22 mouse cellular contexts compared by ENCODE assay signal in the genomic region with DNA sequence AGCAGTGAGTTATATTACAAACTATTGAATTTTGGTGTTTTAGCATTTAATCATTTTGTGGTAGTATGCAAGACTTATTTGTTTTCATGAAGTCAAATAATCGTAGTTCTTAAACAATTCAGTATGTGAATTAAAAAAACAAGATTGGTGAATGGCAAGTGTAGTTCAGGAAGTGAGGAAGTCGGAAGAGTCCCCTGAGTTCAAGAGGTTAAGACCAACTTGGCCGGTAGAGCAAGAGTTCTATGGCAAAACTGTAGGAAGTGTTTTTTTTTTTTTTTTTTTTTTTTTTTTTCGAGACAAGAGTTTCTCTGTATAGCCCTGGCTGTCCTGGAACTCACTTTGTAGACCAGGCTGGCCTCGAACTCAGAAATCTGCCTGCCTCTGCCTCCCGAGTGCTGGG. TPM values are rescaled to one million over a fixed set of nuclear protein-coding genes. Genes with fewer than 3 reads are reported as not detected.
DNase-seq lines count a peak whose midpoint lies in the region; ATAC-seq and TF ChIP-seq lines count a peak whose summit lies in the region.
"Had no signal": no experiment of that assay in that cellular context is flagged by ENCODE, and none has a peak within 500 bp of the region (broad histone marks: within the 10 kb centered on the region; RNA-seq: fewer than 3 reads in every experiment).

No protein-coding gene starts in this region.

- intact Hi-C loops in gastrocnemius, adult 2 months (cut with DNase I), result no loop called here

- TF ChIP-seq RAD21 in CH12.LX (IDR thresholded peaks at IDR 0.05; ENCODE audit: low read depth, low read length), result no peak

- TF ChIP-seq EP300 in liver, postnatal 0 days (IDR thresholded peaks at IDR 0.05; ENCODE audit: low read depth), result no peak
- no peak for TF ChIP-seq EP300 in CH12.LX (IDR thresholded peaks at IDR 0.05; ENCODE audit: low read length)

- dilution Hi-C loops in CH12.LX (cut with MboI; ENCODE audit: extremely low pct_ligation_motif_present, extremely low pct_unique_long_range_greater_than_20kb, low sequenced_read_pairs), result no loop called here

- H3K4me3 ChIP-seq in gastrocnemius, adult 2 months, result no peak overlapping the region
- H3K4me3 ChIP-seq in liver, embryonic 13.5 days (replicated peaks), result no peak overlapping the region
- no peak overlapping the region for H3K4me3 ChIP-seq in liver, postnatal 0 days (ENCODE audit: low read depth, low read length)
- H3K4me3 ChIP-seq in midbrain, embryonic 11.5 days (ENCODE audit: low read depth, low read length), result no peak overlapping the region
- no peak overlapping the region for H3K4me3 ChIP-seq in midbrain, embryonic 15.5 days
- no peak overlapping the region for H3K4me3 ChIP-seq in CH12.LX (replicated peaks in 1 of 3; ENCODE audit: low read depth in 2 of 3, low read length in 2 of 3, poor library complexity in 1 of 3)

- TF ChIP-seq CTCF in gastrocnemius, adult 2 months (IDR thresholded peaks at IDR 0.05), result no peak
- no peak for TF ChIP-seq CTCF in liver, postnatal 0 days (IDR thresholded peaks at IDR 0.05; ENCODE audit: low read depth)
- no peak for TF ChIP-seq CTCF in CH12.LX (conservative IDR thresholded peaks at IDR 0.05 in 1 of 2, IDR thresholded peaks at IDR 0.05 in 1 of 2; ENCODE audit: low read depth in 2 of 2, low read length in 2 of 2)

- peaks cover 70% of the 10 kb centered on the region for H3K4me1 ChIP-seq in liver, embryonic 13.5 days (replicated peaks)
- H3K4me1 ChIP-seq in liver, postnatal 0 days (ENCODE audit: insufficient read depth), result peaks cover 29% of the 10 kb centered on the region
- peaks cover 9% of the 10 kb centered on the region; the same call in 1 of the 2 replicates for H3K4me1 ChIP-seq in midbrain, embryonic 11.5 days (ENCODE audit: control insufficient read depth, insufficient read depth, low read length)
- peaks cover 17% of the 10 kb centered on the region for H3K4me1 ChIP-seq in midbrain, embryonic 15.5 days
- peaks cover 0 to 21% of the 10 kb centered on the region in 2 experiments; a peak in 2 of 4 replicates for H3K4me1 ChIP-seq in CH12.LX (ENCODE audit: control insufficient read depth in 1 of 2, insufficient read depth in 2 of 2)

- no peak for TF ChIP-seq POLR2A in CH12.LX (IDR thresholded peaks at IDR 0.05; ENCODE audit: low read depth, low read length)

- in situ Hi-C loops in CH12.LX (cut with MboI; ENCODE audit: low pct_ligation_motif_present, low pct_unique_long_range_greater_than_20kb, low sequenced_read_pairs), result loop anchor here (25.0 kb wide), 1 partner anchor 470 kb away; no protein-coding TSS in a partner anchor

- H3K36me3 ChIP-seq in liver, embryonic 13.5 days, result peaks cover 43% of the 10 kb centered on the region
- peaks cover 23% of the 10 kb centered on the region for H3K36me3 ChIP-seq in liver, postnatal 0 days (replicated peaks; ENCODE audit: insufficient read depth, low read length)
- H3K36me3 ChIP-seq in midbrain, embryonic 11.5 days (ENCODE audit: control insufficient read depth, insufficient read depth, low read length), result peaks cover 2% of the 10 kb centered on the region; the same call in 1 of the 2 replicates
- H3K36me3 ChIP-seq in midbrain, embryonic 15.5 days (replicated peaks), result no peaks in the 10 kb centered on the region
- H3K36me3 ChIP-seq in CH12.LX (replicated peaks in 1 of 2; ENCODE audit: control insufficient read depth in 1 of 2, insufficient read depth in 1 of 2, low read length in 1 of 2), result peaks cover 8 to 54% of the 10 kb centered on the region in 2 experiments

- no peak for DNase-seq in gastrocnemius, adult 2 months
- no peak for DNase-seq in gastrocnemius, postnatal 10 days
- no peak for DNase-seq in liver, embryonic 13.5 days
- no peak for DNase-seq in liver, postnatal 0 days
- DNase-seq in midbrain, embryonic 11.5 days (ENCODE audit: low spot score, missing footprints), result peak; percentile 60
- no peak for DNase-seq in CH12.LX (ENCODE audit: extremely low read depth)
- no peak for DNase-seq in urinary bladder, adult 2 months (ENCODE audit: low spot score)
- DNase-seq: adrenal gland, adult 2 months; adrenal gland, adult 8-10 months; adrenal gland, postnatal 10 days; adrenal gland, postnatal 14 days; adrenal gland, postnatal 25 days; adrenal gland, postnatal 36 days; B cell, adult 2 months; cerebellum, adult 11 months; cerebellum, adult 11-12 months; cerebellum, adult 18-20 months had no signal

- ATAC-seq in liver, embryonic 13.5 days (ENCODE audit: low read depth), result no peak
- ATAC-seq in liver, postnatal 0 days, result no peak
- ATAC-seq in midbrain, embryonic 11.5 days (ENCODE audit: low FRiP score), result no peak
- no peak for ATAC-seq in midbrain, embryonic 15.5 days (replicated peaks)
- ATAC-seq: activated CD4-positive, CD25-positive, alpha-beta regulatory T cell, adult 4 months; CD4-positive, CD25-positive, alpha-beta regulatory T cell, adult 4 months; Patski had no signal

- H3K9ac ChIP-seq in liver, embryonic 13.5 days, result no peak overlapping the region
- no peak overlapping the region for H3K9ac ChIP-seq in liver, postnatal 0 days (replicated peaks)
- H3K9ac ChIP-seq in midbrain, embryonic 11.5 days (ENCODE audit: low read length), result no peak overlapping the region
- H3K9ac ChIP-seq in midbrain, embryonic 15.5 days, result no peak overlapping the region
- no peak overlapping the region for H3K9ac ChIP-seq in CH12.LX (ENCODE audit: insufficient read depth, low read depth)

- peaks cover 76% of the 10 kb centered on the region for H3K79me2 ChIP-seq in CH12.LX (replicated peaks; ENCODE audit: control insufficient read depth, extremely low read depth, insufficient read depth, poor library complexity, severe bottlenecking)

- no peaks in the 10 kb centered on the region for H3K9me3 ChIP-seq in liver, embryonic 13.5 days (replicated peaks)
- no peaks in the 10 kb centered on the region for H3K9me3 ChIP-seq in liver, postnatal 0 days (ENCODE audit: low read length)
- no peaks in the 10 kb centered on the region for H3K9me3 ChIP-seq in midbrain, embryonic 11.5 days (ENCODE audit: control insufficient read depth, low read length)
- H3K9me3 ChIP-seq in midbrain, embryonic 15.5 days, result no peaks in the 10 kb centered on the region
- no peaks in the 10 kb centered on the region for H3K9me3 ChIP-seq in CH12.LX (replicated peaks; ENCODE audit: low read length)
- H3K9me3 ChIP-seq: G1E had no signal

- 63% methylated on average over 6 of the region's 6 CpGs for WGBS in liver, embryonic 13.5 days (ENCODE audit: insufficient replicate concordance)
- 70% methylated on average over 6 of the region's 6 CpGs for WGBS in liver, postnatal 0 days (ENCODE audit: insufficient replicate concordance)
- WGBS in midbrain, embryonic 11.5 days, result 84% methylated on average over 6 of the region's 6 CpGs
- WGBS in midbrain, embryonic 15.5 days, result 86% methylated on average over 6 of the region's 6 CpGs

- H3K4me2 ChIP-seq in liver, embryonic 13.5 days, result 0 out of 2 replicates have a peak overlapping the region, but pooled peaks have one; percentile 3
- no peak overlapping the region for H3K4me2 ChIP-seq in liver, postnatal 0 days (ENCODE audit: low read depth, low read length)
- H3K4me2 ChIP-seq in midbrain, embryonic 11.5 days, result no peak overlapping the region
- H3K4me2 ChIP-seq in midbrain, embryonic 15.5 days, result no peak overlapping the region
- H3K4me2 ChIP-seq in CH12.LX (ENCODE audit: insufficient read depth, low read depth, poor library complexity, severe bottlenecking), result no peak overlapping the region

- H3K27ac ChIP-seq in gastrocnemius, adult 2 months, result peak overlapping the region; percentile 85; the same call in 1 of the 2 replicates
- no peak overlapping the region for H3K27ac ChIP-seq in liver, embryonic 13.5 days
- H3K27ac ChIP-seq in liver, postnatal 0 days (ENCODE audit: low read depth), result no peak overlapping the region
- no peak overlapping the region for H3K27ac ChIP-seq in midbrain, embryonic 11.5 days (ENCODE audit: low read depth, low read length)
- no peak overlapping the region for H3K27ac ChIP-seq in midbrain, embryonic 15.5 days
- no peak overlapping the region for H3K27ac ChIP-seq in CH12.LX (ENCODE audit: insufficient read depth, low read depth)

- no peaks in the 10 kb centered on the region for H3K27me3 ChIP-seq in liver, embryonic 13.5 days
- H3K27me3 ChIP-seq in liver, postnatal 0 days (ENCODE audit: insufficient read depth, low read length), result no peaks in the 10 kb centered on the region
- H3K27me3 ChIP-seq in midbrain, embryonic 11.5 days (ENCODE audit: control insufficient read depth, insufficient read depth, low read length), result no peaks in the 10 kb centered on the region
- H3K27me3 ChIP-seq in midbrain, embryonic 15.5 days (replicated peaks), result no peaks in the 10 kb centered on the region
- no peaks in the 10 kb centered on the region for H3K27me3 ChIP-seq in CH12.LX (replicated peaks)
- H3K27me3 ChIP-seq: Patski had no signal

TF ChIP-seq in CH12.LX, 34 proteins besides CTCF, POLR2A, EP300 and RAD21:
- TF ChIP-seq NRF1 (IDR thresholded peaks at IDR 0.05; ENCODE audit: low read depth, low read length), result no peak
- peak; percentile 70 for TF ChIP-seq ZNF384 (IDR thresholded peaks at IDR 0.05; ENCODE audit: low read depth, low read length)

RNA-seq across cellular contexts. Expression of gene Eif3j1, which starts 3.6 kb away (rescaled TPM):
- 10 to 100 TPM; 31.4 to 38.4 TPM for total RNA-seq in gastrocnemius, adult 2 months (2021)
- total RNA-seq in gastrocnemius, postnatal 10 days (2021), result 10 to 100 TPM; 18.0 to 19.4 TPM
- polyA plus RNA-seq in liver, embryonic 13.5 days (2015; fragmentation: Nextera tagmentation; extraction: Ambion mirVana), result 11.0 and 13.7 TPM in 2 replicates
- 9.8 and 10.3 TPM in 2 replicates for polyA plus RNA-seq in liver, postnatal 0 days (2015; fragmentation: Nextera tagmentation; extraction: Ambion mirVana)
- 13.2 and 14.3 TPM in 2 replicates for polyA plus RNA-seq in midbrain, embryonic 11.5 days (2014; fragmentation: Nextera tagmentation; extraction: Ambion mirVana)
- polyA plus RNA-seq in midbrain, embryonic 15.5 days (2015; fragmentation: Nextera tagmentation; extraction: Ambion mirVana), result 11.2 and 11.7 TPM in 2 replicates
- total RNA-seq in CH12.LX (2012; rRNA removed) (20.1 and 27.9 TPM in 2 replicates), CH12.LX (2014; rRNA removed) (40.1 and 40.5 TPM in 2 replicates)
- 26.3 and 27.9 TPM in 2 replicates for polyA plus RNA-seq in CH12.LX (2012; ENCODE audit: insufficient read length, low read depth)
- 14.8 and 15.3 TPM in 2 replicates for polyA plus RNA-seq in urinary bladder, adult 2 months (2012; rRNA removed)
